8 mouse cellular contexts compared by ENCODE assay signal in the genomic region with DNA sequence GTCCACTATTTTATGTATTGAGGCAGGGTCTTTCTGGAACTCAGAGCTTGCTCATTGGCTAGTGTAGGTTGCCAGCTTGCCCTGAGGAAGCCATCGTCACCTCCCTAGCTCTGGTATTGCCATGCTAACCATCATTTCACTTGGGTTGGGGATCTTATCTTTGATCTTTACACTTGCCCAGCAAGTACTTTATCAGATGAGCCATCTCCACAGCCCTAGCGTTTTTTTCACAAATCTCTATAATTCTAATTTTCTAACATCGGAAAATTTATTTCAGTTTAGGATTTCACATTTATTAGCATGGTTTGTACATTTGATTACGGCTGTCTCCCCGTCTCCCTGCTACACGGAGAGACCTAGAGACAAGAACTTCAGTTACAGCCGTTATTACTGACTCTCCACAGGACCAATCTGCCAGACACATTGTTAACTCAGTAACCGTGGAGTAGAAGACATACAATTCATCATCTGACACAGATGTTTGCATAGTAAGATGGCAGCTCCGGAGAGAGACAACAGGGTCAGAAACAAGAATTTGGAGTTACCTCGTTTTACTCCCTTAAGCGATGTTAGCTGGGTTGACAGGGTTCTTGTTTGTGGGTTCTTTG. TPM values are rescaled to one million over a fixed set of nuclear protein-coding genes. Genes with fewer than 3 reads are reported as not detected.
DNase-seq lines count a peak whose midpoint lies in the region; ATAC-seq and TF ChIP-seq lines count a peak whose summit lies in the region.

No protein-coding gene starts in this region.

- 22% methylated on average over 11 of the region's 11 CpGs for WGBS in forebrain, embryonic 11.5 days
- 6% methylated on average over 11 of the region's 11 CpGs for WGBS in liver, embryonic 15.5 days (ENCODE audit: insufficient replicate concordance)

- H3K9me3 ChIP-seq in forebrain, embryonic 11.5 days (ENCODE audit: control insufficient read depth, low read length): no peaks in the 10 kb centered on the region
- H3K9me3 ChIP-seq in liver, embryonic 15.5 days (replicated peaks): no peaks in the 10 kb centered on the region

- H3K4me1 ChIP-seq in forebrain, embryonic 11.5 days (replicated peaks; ENCODE audit: control insufficient read depth, insufficient read depth, low read length): peaks cover 2% of the 10 kb centered on the region; the same call in 1 of the 2 replicates
- peaks cover 30% of the 10 kb centered on the region for H3K4me1 ChIP-seq in liver, embryonic 15.5 days (replicated peaks)

- peak overlapping the region; percentile 80 for H3K4me2 ChIP-seq in forebrain, embryonic 11.5 days (ENCODE audit: low read depth, low read length, severe bottlenecking)
- H3K4me2 ChIP-seq in liver, embryonic 15.5 days: peak overlapping the region; percentile 80

- H3K27me3 ChIP-seq in C2C12 (ENCODE audit: control insufficient read depth, insufficient read depth, insufficient read length): no peaks in the 10 kb centered on the region
- H3K27me3 ChIP-seq in forebrain, embryonic 11.5 days (ENCODE audit: control insufficient read depth, insufficient read depth, low read length): no peaks in the 10 kb centered on the region; the same call in 1 of the 2 replicates
- no peaks in the 10 kb centered on the region for H3K27me3 ChIP-seq in liver, embryonic 15.5 days

- peak overlapping the region; percentile 60 for H3ac ChIP-seq in C2C12 (ENCODE audit: control insufficient read depth, insufficient read length, low read depth)

- ATAC-seq in forebrain, embryonic 11.5 days (replicated peaks; ENCODE audit: low FRiP score): no peak
- peak; percentile 6; the same call in 1 of the 2 replicates for ATAC-seq in liver, embryonic 15.5 days (ENCODE audit: insufficient read depth)

- DNase-seq in embryo, embryonic 10.5 days (ENCODE audit: low spot score): peak; percentile 62
- no peak for DNase-seq in embryo, embryonic 11 days
- DNase-seq in forebrain, embryonic 11.5 days (ENCODE audit: low spot score): no peak
- DNase-seq in B cell, adult 2 months: no peak
- DNase-seq in layer of hippocampus, postnatal 36 days: no peak
- no peak for DNase-seq in right cerebral cortex, postnatal 10 days (ENCODE audit: low spot score in 2 of 2)

- H3K79me2 ChIP-seq in C2C12 (ENCODE audit: control insufficient read depth, insufficient read depth): peaks cover 43% of the 10 kb centered on the region

- peak overlapping the region; percentile 79 for H3K9ac ChIP-seq in forebrain, embryonic 11.5 days (ENCODE audit: low read length)
- H3K9ac ChIP-seq in liver, embryonic 15.5 days: peak overlapping the region; percentile 68

- H3K4me3 ChIP-seq in C2C12 (ENCODE audit: insufficient read depth, poor library complexity, severe bottlenecking): peak overlapping the region; percentile 99
- H3K4me3 ChIP-seq in forebrain, embryonic 11.5 days (ENCODE audit: low read depth, low read length): peak overlapping the region; percentile 92
- H3K4me3 ChIP-seq in liver, embryonic 15.5 days (replicated peaks): peak overlapping the region; percentile 87

- H3K27ac ChIP-seq in forebrain, embryonic 11.5 days (ENCODE audit: low read depth, low read length): peak overlapping the region; percentile 88
- H3K27ac ChIP-seq in liver, embryonic 15.5 days (replicated peaks): peak overlapping the region; percentile 90

- H3K36me3 ChIP-seq in C2C12 (ENCODE audit: control insufficient read depth, insufficient read depth): no peaks in the 10 kb centered on the region
- H3K36me3 ChIP-seq in forebrain, embryonic 11.5 days (ENCODE audit: control insufficient read depth, insufficient read depth, low read length): no peaks in the 10 kb centered on the region
- 0 out of 2 replicates have a peak, but pooled peaks cover 4% of the 10 kb centered on the region for H3K36me3 ChIP-seq in liver, embryonic 15.5 days (replicated peaks)

- H3K79me3 ChIP-seq in C2C12 (ENCODE audit: low read depth): peaks cover 37% of the 10 kb centered on the region

- TF ChIP-seq CTCF in C2C12 (IDR thresholded peaks at IDR 0.05; ENCODE audit: control insufficient read depth, insufficient read depth, insufficient read length): no peak

TF ChIP-seq in C2C12, 6 proteins besides CTCF, POLR2A, EP300 and RAD21:
- no peak for TF ChIP-seq MYOG (IDR thresholded peaks at IDR 0.05; ENCODE audit: control insufficient read depth, extremely low read depth, insufficient read length)

RNA-seq across cellular contexts. Expression of gene Urm1, which starts 6.5 kb away (rescaled TPM):
- 67.1 TPM for polyA plus RNA-seq in C2C12 (2012; fragmentation: generic; extraction: Trizol)
- polyA plus RNA-seq in forebrain, embryonic 11.5 days (2014; fragmentation: Nextera tagmentation; extraction: Ambion mirVana): 18.1 and 19.2 TPM in 2 replicates
- polyA plus RNA-seq in liver, embryonic 15.5 days (2015; fragmentation: Nextera tagmentation; extraction: Ambion mirVana): 7.9 and 8.0 TPM in 2 replicates
- 10 to 100 TPM; 36.6 to 49.5 TPM for total RNA-seq in layer of hippocampus, postnatal 36 days (2021)

RNA-seq across cellular contexts. Expression of gene Slc27a4, which starts 24.0 kb away (rescaled TPM):
- polyA plus RNA-seq in C2C12 (2012; fragmentation: generic; extraction: Trizol): 19.7 TPM
- polyA plus RNA-seq in forebrain, embryonic 11.5 days (2014; fragmentation: Nextera tagmentation; extraction: Ambion mirVana): 11.9 and 13.9 TPM in 2 replicates
- polyA plus RNA-seq in liver, embryonic 15.5 days (2015; fragmentation: Nextera tagmentation; extraction: Ambion mirVana): 3.2 and 4.1 TPM in 2 replicates
- total RNA-seq in layer of hippocampus, postnatal 36 days (2021): 10 to 100 TPM; 69.6 to 70.5 TPM

RNA-seq across cellular contexts. Expression of gene Trub2, which starts 38.1 kb away (rescaled TPM):
- polyA plus RNA-seq in C2C12 (2012; fragmentation: generic; extraction: Trizol): 55.0 TPM
- polyA plus RNA-seq in forebrain, embryonic 11.5 days (2014; fragmentation: Nextera tagmentation; extraction: Ambion mirVana): 34.0 and 35.0 TPM in 2 replicates
- polyA plus RNA-seq in liver, embryonic 15.5 days (2015; fragmentation: Nextera tagmentation; extraction: Ambion mirVana): 11.1 and 13.0 TPM in 2 replicates
- 10 to 100 TPM; 39.9 to 46.6 TPM for total RNA-seq in layer of hippocampus, postnatal 36 days (2021)

RNA-seq across cellular contexts. Expression of gene Coq4, which starts 39.1 kb away (rescaled TPM):
- polyA plus RNA-seq in C2C12 (2012; fragmentation: generic; extraction: Trizol): 21.2 TPM
- 38.2 and 40.5 TPM in 2 replicates for polyA plus RNA-seq in forebrain, embryonic 11.5 days (2014; fragmentation: Nextera tagmentation; extraction: Ambion mirVana)
- polyA plus RNA-seq in liver, embryonic 15.5 days (2015; fragmentation: Nextera tagmentation; extraction: Ambion mirVana): 11.4 and 11.7 TPM in 2 replicates
- total RNA-seq in layer of hippocampus, postnatal 36 days (2021): 10 to 100 TPM; 23.3 to 28.9 TPM

RNA-seq across cellular contexts. Expression of gene Cercam, which starts 42.5 kb away (rescaled TPM):
- 3.3 TPM for polyA plus RNA-seq in C2C12 (2012; fragmentation: generic; extraction: Trizol)
- polyA plus RNA-seq in forebrain, embryonic 11.5 days (2014; fragmentation: Nextera tagmentation; extraction: Ambion mirVana): 13.3 and 14.1 TPM in 2 replicates
- polyA plus RNA-seq in liver, embryonic 15.5 days (2015; fragmentation: Nextera tagmentation; extraction: Ambion mirVana): 35.6 and 36.1 TPM in 2 replicates
- total RNA-seq in layer of hippocampus, postnatal 36 days (2021): 1 to 10 TPM; 6.6 to 7.7 TPM
